Mouse (Mus musculus): ENCODE data around the gene Cfb.

DNA sequence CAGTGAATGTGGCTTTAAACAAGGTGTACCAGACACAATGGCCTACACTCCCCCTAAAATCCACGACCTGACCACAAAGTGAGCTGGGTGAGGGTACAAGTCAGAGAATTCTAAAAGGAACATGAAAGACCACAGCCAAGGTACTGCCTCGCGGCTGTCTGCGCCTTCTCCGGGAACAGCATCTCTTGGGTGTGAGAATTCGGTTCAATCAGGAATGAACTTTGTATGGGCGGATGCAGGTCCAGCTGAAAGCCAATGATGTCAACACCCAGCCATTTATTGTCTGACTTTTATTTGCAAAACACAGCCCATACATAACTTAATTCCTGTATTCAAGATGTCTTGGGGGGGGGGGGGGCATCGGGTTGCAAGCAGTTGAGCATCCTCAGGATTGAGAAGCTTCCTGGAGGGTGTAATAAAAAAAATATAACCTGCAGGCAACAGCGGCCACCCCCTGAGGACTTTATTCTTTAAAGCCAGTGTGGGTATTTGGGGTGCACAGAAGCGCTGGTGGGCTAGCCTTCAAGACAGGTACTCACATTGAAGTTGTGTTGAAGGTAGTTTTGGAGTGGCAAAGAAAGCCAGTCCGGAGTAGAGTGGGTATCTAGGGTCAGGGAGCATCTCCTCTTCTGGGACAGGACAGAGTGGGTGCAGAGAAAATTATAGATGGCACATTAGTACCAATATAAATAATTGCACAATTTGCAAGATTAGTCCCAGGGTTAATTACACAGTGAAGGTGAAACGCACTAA lies 30.9 kb upstream of the Cfb start:
- 0 out of 2 replicates have a peak, but pooled peaks have one; percentile 28 for TF ChIP-seq POLR2A (IDR thresholded peaks at IDR 0.05; ENCODE audit: low read depth, low read length)
- no peak for TF ChIP-seq CTCF (IDR thresholded peaks at IDR 0.05; ENCODE audit: extremely low read depth, insufficient read length, insufficient replicate concordance, low read depth, low read length)
